Mouse (Mus musculus) embryonic facial prominence, embryonic 11.5 days (tissue): ENCODE measurements around the gene Abat. TPM values are rescaled to one million over a fixed set of nuclear protein-coding genes. Genes with fewer than 3 reads are reported as not detected.
"Not testable (repeated sequence)": the region's sequence is repeated elsewhere in the genome, so short reads cannot be mapped to it uniquely, and the experiment has no call there.

Source experiments
- ATAC-seq: fragments of 200-750 bp; cut with Nextera tagmentation; replicated peaks from 2 replicates; pipeline ENCODE4 v1.8.0; 2017; ENCODE audit warnings: low read depth; ENCODE audit not compliant: insufficient number of reproducible peaks, low FRiP score, low TSS enrichment
- DNase-seq: peaks from one replicate; pipeline ENCODE4 v3.0.0-alpha.2; 2015; ENCODE audit warnings: low spot score
- H3K27ac ChIP-seq: fragments of 300-500 bp; sonication (generic); replicated peaks from 2 replicates; pipeline ENCODE4 v1.5.1; 2014; ENCODE audit warnings: mild to moderate bottlenecking, low read depth, low read length, control low read depth
- H3K27me3 ChIP-seq: fragments of 300-500 bp; sonication (generic); 2 replicates; pipeline ENCODE4 v1.6.1; 2014; ENCODE audit warnings: mild to moderate bottlenecking, low read length, moderate library complexity, mixed read lengths; ENCODE audit not compliant: control insufficient read depth, insufficient read depth
- H3K36me3 ChIP-seq: fragments of 300-500 bp; sonication (generic); replicated peaks from 2 replicates; pipeline ENCODE4 v1.6.1; 2014; ENCODE audit warnings: low read depth, mild to moderate bottlenecking, low read length, moderate library complexity, mixed read lengths; ENCODE audit not compliant: control insufficient read depth, insufficient read depth
- H3K4me1 ChIP-seq: fragments of 300-500 bp; sonication (generic); 2 replicates; pipeline ENCODE4 v1.6.1; 2014; ENCODE audit warnings: low read length, mixed read lengths; ENCODE audit not compliant: control insufficient read depth, insufficient read depth
- H3K4me2 ChIP-seq: fragments of 300-500 bp; sonication (generic); 2 replicates; pipeline ENCODE4 v1.6.1; 2014; ENCODE audit warnings: low read depth, mild to moderate bottlenecking, control low read depth, low read length, moderate library complexity
- H3K4me3 ChIP-seq: fragments of 300-500 bp; sonication (generic); 2 replicates; pipeline ENCODE4 v1.5.1; 2014; ENCODE audit warnings: low read depth, low read length, control low read depth
- H3K9ac ChIP-seq: fragments of 300-500 bp; sonication (generic); replicated peaks from 2 replicates; pipeline ENCODE4 v1.6.1; 2014; ENCODE audit warnings: mild to moderate bottlenecking, control low read depth, low read length
- H3K9me3 ChIP-seq: fragments of 300-500 bp; sonication (generic); replicated peaks from 2 replicates; pipeline ENCODE4 v1.6.1; 2016; ENCODE audit warnings: mild to moderate bottlenecking, low read length, inconsistent platforms, mixed read lengths; ENCODE audit not compliant: control insufficient read depth
- WGBS: fragments of 180-500 bp; shearing (Covaris S2); extraction: QIAGEN DNeasy Blood & Tissue Kit; methylation state at CpG from one replicate; pipeline ENCODE4 v1.1.7; 2014; 5-methylcytosine and 5-hydroxymethylcytosine counted together
- polyA plus RNA-seq: library from polyadenylated mRNA; unstranded; fragments of >200 nt; fragmentation: Nextera tagmentation; extraction: Ambion mirVana; gene quantifications from 2 replicates; pipeline ENCODE4 v1.2.1, GENCODE M21; 2014

Gene Abat
- polyA plus RNA-seq, 1 experiment from 2014 or later = 25.6 TPM

DNA sequence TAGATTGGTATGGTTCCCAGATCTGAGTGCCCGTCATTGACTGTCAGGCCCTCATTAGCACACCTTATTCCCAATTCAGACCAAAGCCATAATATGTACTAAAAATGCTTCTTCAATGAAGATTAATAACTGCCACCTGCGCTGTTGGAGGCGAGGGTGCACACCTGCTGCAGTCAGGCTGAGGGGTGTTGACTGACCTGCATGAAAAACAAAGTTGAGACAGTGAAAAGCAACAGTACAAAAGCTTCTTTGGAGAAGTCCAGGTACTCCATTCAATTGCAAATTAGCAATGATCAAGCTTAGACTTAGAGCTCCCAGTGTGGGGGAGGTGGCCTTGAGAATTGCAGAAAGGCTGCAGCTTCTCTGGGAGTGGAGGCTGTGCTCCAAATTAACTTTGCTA is 42.1 kb downstream of the Abat start:
- not testable (repeated sequence) for H3K36me3 ChIP-seq, H3K4me1 ChIP-seq, H3K4me2 ChIP-seq, H3K27ac ChIP-seq, ATAC-seq, H3K9ac ChIP-seq, H3K9me3 ChIP-seq, DNase-seq, H3K27me3 ChIP-seq, H3K4me3 ChIP-seq
- WGBS = 78% methylated on average over 3 of the region's 3 CpGs

- H3K4me3 ChIP-seq = no peak overlapping the region
- H3K9me3 ChIP-seq = peaks cover 3% of the 10 kb centered on the region; the same call in 1 of the 2 replicates
- no peak for DNase-seq
- H3K9ac ChIP-seq = no peak overlapping the region
- H3K27ac ChIP-seq = no peak overlapping the region
- no peak overlapping the region for H3K4me2 ChIP-seq
- H3K27me3 ChIP-seq = no peaks in the 10 kb centered on the region
- 93% methylated on average over 17 of the region's 17 CpGs for WGBS
- H3K4me1 ChIP-seq = no peaks in the 10 kb centered on the region
- no peaks in the 10 kb centered on the region for H3K36me3 ChIP-seq
- ATAC-seq = no peak
Observed at GRCm38 (mm10) chr16:8560079-8560478, 46.9 kb downstream of the Abat start.

GRCm38 (mm10) chr16:8561101-8561500 is 47.9 kb downstream of the Abat start:
- not testable (repeated sequence) for H3K9me3 ChIP-seq, H3K27ac ChIP-seq, H3K27me3 ChIP-seq, DNase-seq, H3K4me2 ChIP-seq, H3K4me3 ChIP-seq, H3K4me1 ChIP-seq, H3K36me3 ChIP-seq, H3K9ac ChIP-seq, ATAC-seq
- 38% methylated on average over 4 of the region's 4 CpGs for WGBS

DNA sequence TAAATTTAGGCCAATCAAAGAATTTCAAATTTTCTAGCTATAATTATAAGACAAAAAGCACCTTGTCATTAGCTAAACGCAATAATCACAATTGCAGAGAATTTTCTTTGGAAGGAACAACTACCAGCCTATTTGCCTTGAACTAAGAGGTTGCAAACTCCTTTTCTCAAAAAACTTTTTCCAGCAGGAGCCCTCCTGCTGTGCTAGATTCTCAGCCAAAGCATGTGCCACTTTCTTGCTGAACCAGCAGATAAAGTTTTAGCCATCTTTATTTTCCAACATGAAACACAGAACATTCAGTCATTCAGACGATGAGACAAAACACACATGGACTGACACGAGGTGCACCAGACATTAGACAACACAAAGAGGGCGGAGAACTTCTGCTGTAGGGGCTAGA is 48.6 kb downstream of the Abat start:
- DNase-seq, H3K36me3 ChIP-seq, ATAC-seq, H3K4me2 ChIP-seq, H3K27me3 ChIP-seq, H3K9me3 ChIP-seq, H3K4me3 ChIP-seq, H3K9ac ChIP-seq, H3K27ac ChIP-seq, H3K4me1 ChIP-seq: not testable (repeated sequence)
- 48% methylated on average over 4 of the region's 4 CpGs for WGBS

DNA sequence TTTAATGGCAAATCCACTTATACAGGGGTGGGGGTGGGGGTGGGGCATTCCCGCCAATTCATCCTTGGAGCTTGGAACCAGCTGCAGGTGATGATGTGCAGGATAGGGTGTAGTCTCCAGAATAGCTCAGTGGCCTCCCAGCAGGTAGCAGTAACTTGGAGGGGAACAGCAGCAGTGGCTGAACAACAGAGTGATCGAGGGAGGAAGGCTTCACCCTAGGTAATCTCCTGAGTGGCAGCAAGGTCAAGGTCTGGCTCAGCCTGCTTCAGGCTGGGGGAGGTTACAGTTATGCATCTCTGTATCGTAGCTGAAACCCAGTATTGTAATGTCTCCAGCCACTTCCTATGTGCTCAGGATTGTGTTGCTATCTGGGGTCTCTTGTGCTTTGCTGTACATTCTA is 49.6 kb downstream of the Abat start:
- H3K4me1 ChIP-seq, H3K27me3 ChIP-seq, H3K27ac ChIP-seq, H3K36me3 ChIP-seq, H3K4me2 ChIP-seq, H3K9ac ChIP-seq, DNase-seq, H3K9me3 ChIP-seq, H3K4me3 ChIP-seq, ATAC-seq: not testable (repeated sequence)
- WGBS = 53% methylated on average over 3 of the region's 3 CpGs

GRCm38 (mm10) chr16:8564836-8565235 is 51.6 kb downstream of the Abat start:
- H3K36me3 ChIP-seq = no peaks in the 10 kb centered on the region
- no peak overlapping the region for H3K27ac ChIP-seq
- H3K9ac ChIP-seq = no peak overlapping the region
- ATAC-seq (no peak), DNase-seq (no peak)
- no peaks in the 10 kb centered on the region for H3K4me1 ChIP-seq
- peaks cover 3% of the 10 kb centered on the region; the same call in 1 of the 2 replicates for H3K9me3 ChIP-seq
- 74% methylated on average over 2 of the region's 2 CpGs for WGBS
- H3K4me3 ChIP-seq = no peak overlapping the region
- no peaks in the 10 kb centered on the region for H3K27me3 ChIP-seq
- no peak overlapping the region for H3K4me2 ChIP-seq

DNA sequence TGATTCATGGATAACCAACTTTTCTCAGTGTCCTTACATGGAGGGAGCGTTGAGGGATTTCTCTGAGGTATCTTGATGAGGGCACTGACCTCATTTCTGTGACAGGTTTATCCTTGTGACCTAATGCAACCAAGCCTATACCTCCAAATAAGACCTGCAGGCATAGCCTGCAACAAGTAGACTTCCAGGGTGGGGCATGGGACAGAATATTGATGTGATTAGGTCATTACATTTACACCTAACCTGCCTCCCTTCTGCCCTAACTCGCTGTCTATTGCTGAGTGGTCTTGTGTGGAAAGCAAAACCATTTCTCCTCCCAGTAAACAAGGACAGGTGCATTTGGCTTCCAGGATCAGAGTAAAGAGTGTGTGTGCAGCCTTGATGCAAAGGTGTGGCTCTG is 52.3 kb downstream of the Abat start:
- Histone ChIP-seq H3K27ac (no peak overlapping the region), H3K9ac (no peak overlapping the region), H3K9me3 (no peaks in the 10 kb centered on the region), H3K4me1 (no peaks in the 10 kb centered on the region), H3K4me3 (no peak overlapping the region), H3K36me3 (no peaks in the 10 kb centered on the region), H3K4me2 (no peak overlapping the region), H3K27me3 (no peaks in the 10 kb centered on the region)
- 84% methylated on average over 2 of the region's 2 CpGs for WGBS
- DNase-seq (no peak), ATAC-seq (no peak)

GRCm38 (mm10) chr16:8566115-8566711 is 53.0 kb downstream of the Abat start:
- no peaks in the 10 kb centered on the region for H3K9me3 ChIP-seq
- no peak overlapping the region for H3K4me3 ChIP-seq
- ATAC-seq (0 out of 2 replicates have a peak, but pooled peaks have one; percentile 44), DNase-seq (peak; percentile 44)
- WGBS = 18% methylated on average over 3 of the region's 3 CpGs
- H3K27me3 ChIP-seq = no peaks in the 10 kb centered on the region
- H3K9ac ChIP-seq = no peak overlapping the region
- no peak overlapping the region for H3K27ac ChIP-seq
- no peaks in the 10 kb centered on the region for H3K36me3 ChIP-seq
- no peak overlapping the region for H3K4me2 ChIP-seq
- no peaks in the 10 kb centered on the region for H3K4me1 ChIP-seq
